Mouse (Mus musculus) intestine, embryonic 14.5 days (tissue): ENCODE data around the gene Arhgap29. TPM values are rescaled to one million over a fixed set of nuclear protein-coding genes. Genes with fewer than 3 reads are reported as not detected.

ENCODE experiments used
- ATAC-seq: fragments of 200-750 bp; cut with Nextera tagmentation; replicated peaks from 2 replicates; pipeline ENCODE4 v1.8.0; 2017; ENCODE audit warnings: low read depth, moderate number of reproducible peaks, moderate TSS enrichment, moderate library complexity; ENCODE audit not compliant: low FRiP score, low TSS enrichment
- DNase-seq: peaks from one replicate; pipeline ENCODE4 v3.0.0-alpha.2; 2018; ENCODE audit warnings: low spot score
- H3K27ac ChIP-seq: fragments of 300-500 bp; sonication (generic); 2 replicates; pipeline ENCODE4 v1.5.1; 2014; ENCODE audit warnings: low read depth, mild to moderate bottlenecking, control low read depth
- H3K27me3 ChIP-seq: fragments of 300-500 bp; sonication (generic); replicated peaks from 2 replicates; pipeline ENCODE4 v1.6.1; 2014; ENCODE audit warnings: low read length, control low read depth; ENCODE audit not compliant: control insufficient read depth, insufficient read depth
- H3K36me3 ChIP-seq: fragments of 300-500 bp; sonication (generic); 2 replicates; pipeline ENCODE4 v1.6.1; 2014; ENCODE audit warnings: low read length, control low read depth; ENCODE audit not compliant: control insufficient read depth, insufficient read depth
- H3K4me1 ChIP-seq: fragments of 300-500 bp; sonication (generic); replicated peaks from 2 replicates; pipeline ENCODE4 v1.6.1; 2014; ENCODE audit warnings: low read length, control low read depth, mixed read lengths; ENCODE audit not compliant: control insufficient read depth, insufficient read depth
- H3K4me2 ChIP-seq: fragments of 300-500 bp; sonication (generic); 2 replicates; pipeline ENCODE4 v1.6.1; 2014; ENCODE audit warnings: low read length
- H3K4me3 ChIP-seq: fragments of 300-500 bp; sonication (generic); 2 replicates; pipeline ENCODE4 v1.5.1; 2014; ENCODE audit warnings: low read depth, low read length, control low read depth, mixed read lengths
- H3K9ac ChIP-seq: fragments of 300-500 bp; sonication (generic); 2 replicates; pipeline ENCODE4 v1.6.1; 2014; ENCODE audit warnings: mild to moderate bottlenecking, low read length
- H3K9me3 ChIP-seq: fragments of 300-500 bp; sonication (generic); 2 replicates; pipeline ENCODE4 v1.6.1; 2016; ENCODE audit warnings: low read length, control low read depth; ENCODE audit not compliant: control insufficient read depth
- WGBS: fragments of 180-500 bp; shearing (Covaris S2); extraction: QIAGEN DNeasy Blood & Tissue Kit; methylation state at CpG from one replicate; pipeline ENCODE4 v1.1.7; 2014; 5-methylcytosine and 5-hydroxymethylcytosine counted together
- polyA plus RNA-seq: library from polyadenylated mRNA; unstranded; fragments of >200 nt; fragmentation: Nextera tagmentation; extraction: Ambion mirVana; gene quantifications from 2 replicates; pipeline ENCODE4 v1.2.1, GENCODE M21; 2014

Gene Arhgap29
- 57.8 and 64.7 TPM in 2 replicates for polyA plus RNA-seq

- Histone ChIP-seq H3K27me3 (no peaks in the 10 kb centered on the region), H3K9me3 (no peaks in the 10 kb centered on the region), H3K4me3 (peak within 1 kb of the TSS; percentile 60), H3K27ac (no peak within 1 kb of the TSS), H3K36me3 (no peaks in the 10 kb centered on the region), H3K4me2 (peak within 1 kb of the TSS; percentile 79), H3K4me1 (0 out of 2 replicates have a peak, but pooled peaks cover 6% of the 10 kb centered on the region), H3K9ac (peak within 1 kb of the TSS; percentile 66)
- DNase-seq, result no peak
- ATAC-seq, result no peak
- WGBS, result 93% methylated on average over 8 of the region's 8 CpGs
Observed at GRCm38 (mm10) chr3:121952041-121952591, at the start of gene Arhgap29. Gene Arhgap29 (plus strand): TSS chr3:121952541.

- DNase-seq (no peak), ATAC-seq (no peak)
- no peaks in the 10 kb centered on the region for H3K36me3 ChIP-seq
- H3K9ac ChIP-seq, result no peak overlapping the region
- no peaks in the 10 kb centered on the region for H3K27me3 ChIP-seq
- H3K4me1 ChIP-seq, result no peaks in the 10 kb centered on the region
- 76% methylated on average over 5 of the region's 5 CpGs for WGBS
- H3K27ac ChIP-seq, result no peak overlapping the region
- no peaks in the 10 kb centered on the region for H3K9me3 ChIP-seq
- H3K4me2 ChIP-seq, result no peak overlapping the region
- no peak overlapping the region for H3K4me3 ChIP-seq
Observed at GRCm38 (mm10) chr3:121902729-121903128, 49.6 kb upstream of the Arhgap29 start.

- 58% methylated on average over 4 of the region's 4 CpGs for WGBS
- DNase-seq (no peak), ATAC-seq (no peak)
- Histone ChIP-seq H3K36me3 (no peaks in the 10 kb centered on the region), H3K4me1 (no peaks in the 10 kb centered on the region), H3K27ac (no peak overlapping the region), H3K9ac (no peak overlapping the region), H3K4me3 (no peak overlapping the region), H3K9me3 (no peaks in the 10 kb centered on the region), H3K4me2 (no peak overlapping the region), H3K27me3 (no peaks in the 10 kb centered on the region)
Observed at GRCm38 (mm10) chr3:121903286-121903685, 49.1 kb upstream of the Arhgap29 start.

GRCm38 (mm10) chr3:121903695-121904094 is 48.6 kb upstream of the Arhgap29 start:
- no peak overlapping the region for H3K4me3 ChIP-seq
- no peaks in the 10 kb centered on the region for H3K27me3 ChIP-seq
- H3K9me3 ChIP-seq, result no peaks in the 10 kb centered on the region
- H3K27ac ChIP-seq, result no peak overlapping the region
- no peak overlapping the region for H3K9ac ChIP-seq
- H3K4me1 ChIP-seq, result no peaks in the 10 kb centered on the region
- H3K36me3 ChIP-seq, result no peaks in the 10 kb centered on the region
- no peak for DNase-seq
- no peak overlapping the region for H3K4me2 ChIP-seq
- no peak for ATAC-seq
- 56% methylated on average over 8 of the region's 8 CpGs for WGBS

- WGBS, result 93% methylated on average over 2 of the region's 2 CpGs
- H3K4me2 ChIP-seq, result no peak overlapping the region
- no peak overlapping the region for H3K9ac ChIP-seq
- H3K27ac ChIP-seq, result no peak overlapping the region
- no peaks in the 10 kb centered on the region for H3K4me1 ChIP-seq
- no peak for ATAC-seq
- H3K4me3 ChIP-seq, result no peak overlapping the region
- no peaks in the 10 kb centered on the region for H3K36me3 ChIP-seq
- DNase-seq, result no peak
- H3K27me3 ChIP-seq, result no peaks in the 10 kb centered on the region
- no peaks in the 10 kb centered on the region for H3K9me3 ChIP-seq
Observed at GRCm38 (mm10) chr3:121904476-121904875, 47.9 kb upstream of the Arhgap29 start.

- no peak overlapping the region for H3K27ac ChIP-seq
- H3K36me3 ChIP-seq, result no peaks in the 10 kb centered on the region
- no peak overlapping the region for H3K4me2 ChIP-seq
- DNase-seq (no peak), ATAC-seq (no peak)
- WGBS, result 22% methylated on average over 8 of the region's 8 CpGs
- H3K9me3 ChIP-seq, result no peaks in the 10 kb centered on the region
- H3K4me1 ChIP-seq, result no peaks in the 10 kb centered on the region
- H3K9ac ChIP-seq, result no peak overlapping the region
- no peak overlapping the region for H3K4me3 ChIP-seq
- H3K27me3 ChIP-seq, result no peaks in the 10 kb centered on the region
Observed at GRCm38 (mm10) chr3:121906623-121907022, 45.7 kb upstream of the Arhgap29 start.

- Histone ChIP-seq H3K27me3 (no peaks in the 10 kb centered on the region), H3K9ac (no peak overlapping the region), H3K9me3 (no peaks in the 10 kb centered on the region), H3K4me3 (no peak overlapping the region), H3K4me2 (no peak overlapping the region), H3K4me1 (no peaks in the 10 kb centered on the region), H3K36me3 (no peaks in the 10 kb centered on the region), H3K27ac (no peak overlapping the region)
- DNase-seq (no peak), ATAC-seq (no peak)
- WGBS, result 44% methylated on average over 3 of the region's 3 CpGs
Observed at GRCm38 (mm10) chr3:121909155-121909554, 43.2 kb upstream of the Arhgap29 start.

- Histone ChIP-seq H3K4me1 (peaks cover 7% of the 10 kb centered on the region), H3K4me3 (no peak overlapping the region), H3K36me3 (no peaks in the 10 kb centered on the region), H3K27me3 (no peaks in the 10 kb centered on the region), H3K9ac (no peak overlapping the region), H3K27ac (no peak overlapping the region), H3K4me2 (no peak overlapping the region), H3K9me3 (no peaks in the 10 kb centered on the region)
- no peak for DNase-seq
- WGBS, result 88% methylated on average over 5 of the region's 5 CpGs
- ATAC-seq, result no peak
Observed at GRCm38 (mm10) chr3:121913476-121913875, 38.9 kb upstream of the Arhgap29 start.

GRCm38 (mm10) chr3:121914459-121915185 is 37.7 kb upstream of the Arhgap29 start:
- 33% methylated on average over 13 of the region's 13 CpGs for WGBS
- Histone ChIP-seq H3K27ac (peak overlapping the region; percentile 48; the same call in 1 of the 2 replicates), H3K4me2 (no peak overlapping the region), H3K9me3 (no peaks in the 10 kb centered on the region), H3K36me3 (no peaks in the 10 kb centered on the region), H3K4me3 (no peak overlapping the region), H3K4me1 (peaks cover 7% of the 10 kb centered on the region), H3K9ac (no peak overlapping the region), H3K27me3 (no peaks in the 10 kb centered on the region)
- DNase-seq (no peak), ATAC-seq (no peak)
